Mouse (Mus musculus) adrenal gland, adult 8-10 months (tissue): ENCODE data around the gene Pola1. TPM values are rescaled to one million over a fixed set of nuclear protein-coding genes. Genes with fewer than 3 reads are reported as not detected.

Experiments
- DNase-seq: peaks from one replicate; pipeline ENCODE4 v3.0.0; 2022
- total RNA-seq, 4 experiments: library from RNA; stranded (reverse); gene quantifications; 2 replicates each; pipeline ENCODE4 v1.2.4; 2022

The Pola1 gene
- 10 to 100 TPM in 1 of 4 experiments, 1 to 10 TPM in 3; 6.5 to 10.1 (median 9.2) TPM for total RNA-seq

DNA sequence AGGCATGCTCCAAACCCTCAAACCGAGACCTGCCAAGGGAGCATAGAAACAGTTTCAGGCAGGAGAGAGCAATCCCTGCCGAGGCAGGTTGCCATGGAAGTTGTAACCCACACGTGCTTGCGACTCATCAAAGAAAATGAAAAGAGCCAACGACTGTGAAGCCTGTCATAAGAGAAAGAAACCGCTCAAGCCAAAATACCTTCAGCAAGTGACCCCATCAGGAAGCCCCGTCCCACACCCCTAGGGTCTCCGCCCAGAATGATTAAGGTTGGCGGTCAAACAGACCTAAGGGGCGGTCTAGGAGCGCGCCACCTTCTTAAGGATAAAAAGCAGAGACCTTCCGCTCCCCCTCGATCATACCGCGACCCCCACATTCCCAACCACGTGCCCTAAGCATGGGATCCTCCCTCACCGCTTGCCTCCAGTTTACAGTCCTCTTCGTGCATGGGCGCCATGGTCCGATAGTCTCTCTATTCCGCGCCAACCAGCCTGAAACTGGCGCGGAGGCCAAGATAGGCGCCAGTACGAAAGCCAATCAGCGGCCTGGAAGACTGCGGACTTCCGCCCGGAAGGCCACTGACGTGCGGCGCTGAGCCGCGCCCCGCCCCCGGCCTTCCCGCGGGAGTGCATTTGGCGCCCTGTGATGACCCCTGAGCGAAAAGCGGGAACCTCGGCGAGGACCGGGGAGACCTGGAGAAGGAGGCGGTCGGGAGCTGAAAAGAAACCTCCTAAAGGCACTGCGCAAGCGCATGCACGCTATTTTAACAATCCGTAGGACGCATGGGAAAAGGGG is at the start of gene Pola1:
TSS of gene Pola1 (minus strand) at position 499 of the 793 bp plus-strand sequence.
- DNase-seq = peak; percentile 84

DNA sequence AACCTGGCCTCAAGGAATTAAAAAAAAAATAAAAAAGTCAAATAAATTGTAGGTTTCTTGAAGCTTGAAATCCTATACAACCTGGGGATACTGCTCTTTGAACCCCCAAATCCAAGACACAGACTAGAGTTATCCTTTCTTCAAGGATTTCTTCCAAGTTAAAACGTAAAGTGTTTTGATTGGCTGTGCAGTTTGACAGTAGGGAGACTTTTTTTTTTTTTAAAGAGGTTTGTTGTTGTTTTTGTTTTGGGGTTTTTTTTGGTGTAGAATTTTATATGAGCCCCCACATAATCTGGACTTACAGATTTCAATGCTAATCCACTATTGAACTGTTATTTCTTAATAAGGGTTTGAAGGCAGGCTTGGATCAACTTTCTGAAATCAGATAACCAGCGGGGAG is 44.3 kb upstream of the Pola1 start:
- DNase-seq = no peak

DNA sequence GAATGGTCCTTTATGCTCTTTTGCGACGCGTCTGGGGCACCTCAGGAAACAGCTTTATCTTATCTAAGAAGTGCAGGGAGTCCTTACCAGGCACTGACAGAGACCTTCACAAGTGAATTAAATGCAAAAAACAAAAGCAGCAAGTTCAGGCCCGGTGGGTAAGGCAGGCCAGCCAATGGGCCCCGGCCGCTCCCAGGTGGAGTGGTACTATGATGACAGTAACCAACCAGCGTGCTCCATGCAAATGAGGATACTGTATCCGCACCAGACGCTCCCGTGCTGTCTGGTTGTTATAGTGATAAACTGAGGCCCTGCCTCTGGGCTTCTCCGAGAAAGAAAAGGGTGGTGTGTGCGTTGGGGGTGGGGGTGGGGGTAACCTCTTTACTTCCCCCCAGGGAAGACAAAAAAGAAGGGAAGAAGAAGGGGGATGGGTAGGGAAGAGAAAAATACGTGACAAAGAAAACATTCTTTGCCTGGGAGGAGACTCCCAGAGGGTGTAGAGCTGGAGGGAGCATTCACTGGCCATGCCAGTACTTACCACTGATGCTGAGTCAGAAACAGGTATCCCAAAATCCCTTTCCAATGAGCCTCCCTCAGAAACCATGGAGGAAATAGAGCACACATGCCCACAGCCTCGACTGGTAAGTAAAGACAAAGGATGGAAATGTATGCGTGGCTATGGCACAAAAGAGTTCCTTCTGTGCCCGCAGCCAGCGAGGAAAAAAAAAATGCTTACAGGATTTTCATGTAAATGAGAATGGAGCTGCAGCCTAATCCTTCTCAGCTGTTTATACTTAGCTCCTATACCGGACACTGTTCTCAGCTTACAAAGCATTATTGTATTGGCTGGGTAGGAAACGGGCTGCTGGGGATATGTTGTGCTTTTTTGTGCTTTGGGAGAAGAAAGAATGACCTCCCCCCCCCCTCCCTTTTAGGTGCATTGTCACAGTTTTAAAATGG is 43.2 kb upstream of the Pola1 start:
- peak; percentile 30 for DNase-seq

DNA sequence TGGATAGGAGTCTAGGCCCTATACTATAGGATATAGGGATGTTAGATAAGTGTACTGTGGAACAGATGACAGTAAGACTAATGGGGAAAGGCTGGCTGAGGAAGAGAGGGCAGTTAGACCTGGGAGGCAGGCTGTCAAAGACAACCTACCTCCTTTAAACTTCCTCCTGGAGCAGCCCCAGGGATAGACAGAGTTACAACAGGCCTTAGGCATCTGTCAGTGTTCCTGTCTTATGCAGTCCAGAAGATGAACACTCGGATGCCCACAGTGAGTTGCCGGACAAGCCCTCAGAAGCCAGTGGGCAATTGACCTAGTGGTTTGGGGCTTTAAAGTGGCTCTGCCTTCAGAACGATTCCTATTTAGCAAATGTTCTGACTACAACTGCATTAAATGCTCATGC is 42.5 kb upstream of the Pola1 start:
- no peak for DNase-seq

DNA sequence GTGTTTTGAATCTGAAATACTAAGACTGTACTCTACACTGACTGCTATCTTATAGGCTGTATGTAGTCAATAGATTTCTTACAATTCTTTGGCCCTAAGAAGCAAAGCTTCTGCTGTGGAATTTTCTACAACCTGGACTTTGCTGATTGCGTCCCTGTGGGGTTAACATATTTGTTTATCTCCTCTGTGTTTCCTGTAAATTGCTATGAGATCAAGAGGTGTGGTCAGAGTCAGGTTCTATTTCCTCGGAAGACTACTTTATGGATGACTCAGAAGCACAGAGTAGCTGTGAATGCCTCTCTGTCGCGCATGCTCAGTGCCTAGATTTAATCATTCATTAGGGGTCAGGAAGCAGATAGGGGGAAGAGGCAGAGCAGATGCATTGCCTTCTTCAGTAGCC is 32.8 kb upstream of the Pola1 start:
- no peak for DNase-seq

DNA sequence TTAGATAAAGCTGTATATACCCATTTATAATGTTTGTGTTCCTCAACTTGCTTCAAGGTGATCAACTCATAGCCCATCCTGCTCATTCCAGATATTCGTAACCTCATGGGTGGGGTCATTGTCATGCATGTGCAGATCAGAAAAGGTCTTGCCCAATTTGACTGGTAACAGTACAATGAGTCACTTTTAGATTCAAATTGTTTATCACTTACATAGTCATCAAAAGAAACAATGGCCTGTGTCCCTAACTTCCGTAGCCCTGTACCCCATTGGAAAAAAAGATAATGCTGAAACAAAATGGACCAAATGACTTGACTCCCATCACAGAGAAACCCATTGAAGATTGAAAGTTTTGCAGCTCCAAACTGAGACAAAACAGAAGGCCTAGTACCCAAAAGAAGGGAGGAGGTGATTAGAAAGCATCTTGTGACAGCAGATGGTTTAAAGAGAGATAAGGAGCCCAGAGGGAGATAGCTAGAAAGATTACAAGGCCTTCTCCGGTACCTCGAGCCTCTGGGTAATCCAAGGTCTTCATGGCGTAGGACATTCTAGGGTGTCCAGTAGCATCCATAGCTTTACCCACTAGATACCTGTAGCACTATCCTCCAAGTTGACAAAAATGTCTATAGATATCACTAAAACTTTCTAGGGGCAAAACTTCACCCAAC is 32.1 kb upstream of the Pola1 start:
- no peak for DNase-seq

DNA sequence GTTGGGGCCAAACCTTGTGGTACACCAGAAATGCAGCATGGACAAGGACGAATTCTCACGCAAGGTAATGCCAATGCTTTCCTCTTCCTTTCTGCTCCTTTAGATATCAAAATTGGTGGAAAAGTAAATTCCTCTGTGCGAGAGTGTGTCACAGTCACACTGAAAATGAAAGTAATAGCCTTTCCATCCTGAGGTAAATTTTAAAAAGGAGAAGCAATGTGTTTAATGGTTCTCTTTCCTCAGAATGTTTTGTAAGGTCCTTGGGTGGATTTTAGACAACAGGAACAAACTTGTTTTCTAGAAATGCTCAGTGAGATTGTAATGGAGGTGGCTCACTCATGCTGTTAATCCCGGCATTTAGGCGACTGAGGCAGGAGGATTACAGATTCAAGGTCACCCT is 23.2 kb upstream of the Pola1 start:
- DNase-seq = no peak

DNA sequence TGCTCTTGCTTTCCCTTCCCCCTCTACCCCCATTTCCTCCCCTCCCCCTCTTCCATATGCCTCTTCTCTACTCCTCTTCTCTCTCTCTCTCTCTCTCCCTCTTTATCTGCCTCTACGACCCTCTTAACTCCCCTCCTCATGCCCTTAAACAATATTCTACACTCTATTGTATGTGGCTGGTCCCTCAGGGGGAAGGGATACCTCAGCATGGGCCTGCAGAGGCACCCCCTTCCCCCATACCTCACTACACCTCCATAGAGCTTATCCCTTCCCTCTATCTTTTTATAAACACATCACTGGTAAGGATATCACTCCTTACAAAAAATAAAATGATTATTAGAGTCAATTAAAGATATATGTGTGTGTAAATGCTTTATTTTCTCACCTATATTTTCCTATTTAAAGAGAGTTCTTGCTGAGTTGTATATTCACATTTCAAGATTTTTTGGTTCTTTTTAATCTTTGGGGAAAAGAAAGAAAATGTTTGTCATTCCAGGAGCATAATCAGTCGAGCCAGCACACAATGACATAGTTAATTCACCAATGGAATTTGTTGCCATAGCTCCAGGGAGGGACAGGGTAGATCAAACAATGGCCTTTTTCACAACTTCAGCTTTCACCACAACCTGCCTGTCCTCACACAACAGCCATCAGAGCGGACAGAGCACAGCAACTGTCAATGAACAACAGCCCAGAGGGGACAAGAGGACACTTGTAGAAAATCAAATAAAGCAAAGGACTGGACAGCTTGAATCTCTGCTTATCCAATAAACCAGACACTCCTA is 22.5 kb upstream of the Pola1 start, which contains the start of gene Pcyt1b:
TSS of gene Pcyt1b (plus strand) at position 646 of the 785 bp plus-strand sequence.
- no peak for DNase-seq

DNA sequence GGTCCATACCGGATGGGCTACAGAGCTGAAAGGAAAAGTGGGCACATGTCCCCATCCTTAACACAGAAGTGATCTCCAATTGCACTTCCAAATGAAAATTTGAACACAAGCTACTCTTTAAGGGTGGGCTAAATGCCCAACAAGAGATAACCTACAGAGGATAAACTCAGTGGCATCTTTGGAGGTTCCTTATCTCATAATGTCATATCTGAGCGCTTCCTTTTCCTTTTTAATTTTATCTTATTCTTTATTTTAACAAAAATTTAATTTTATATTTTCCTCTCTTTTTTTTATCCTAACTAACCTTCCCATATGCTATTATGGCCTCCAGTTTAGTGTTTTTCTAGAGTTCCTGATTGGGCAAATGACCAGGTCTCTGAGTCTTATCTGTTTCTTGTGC is 18.8 kb upstream of the Pola1 start:
- DNase-seq = no peak

DNA sequence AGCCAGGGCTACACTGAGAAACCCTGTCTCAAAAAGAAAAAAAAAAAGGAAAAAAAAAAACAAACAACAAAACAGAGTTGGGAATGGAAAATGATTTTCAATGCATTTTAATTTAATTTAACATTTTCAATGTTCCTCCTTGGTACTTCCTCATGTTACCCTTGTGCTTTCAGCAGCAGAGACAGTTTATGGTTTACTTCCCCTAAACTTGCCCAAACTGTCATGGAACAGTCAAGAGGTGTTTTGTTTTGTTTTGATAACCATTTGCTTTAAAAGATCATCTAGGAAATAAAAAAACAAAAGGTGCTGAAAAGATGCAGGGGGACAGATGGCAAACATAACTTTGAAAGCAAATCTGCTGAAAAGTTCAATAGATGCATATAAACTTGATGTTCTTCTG is 12.1 kb upstream of the Pola1 start:
- DNase-seq = no peak

DNA sequence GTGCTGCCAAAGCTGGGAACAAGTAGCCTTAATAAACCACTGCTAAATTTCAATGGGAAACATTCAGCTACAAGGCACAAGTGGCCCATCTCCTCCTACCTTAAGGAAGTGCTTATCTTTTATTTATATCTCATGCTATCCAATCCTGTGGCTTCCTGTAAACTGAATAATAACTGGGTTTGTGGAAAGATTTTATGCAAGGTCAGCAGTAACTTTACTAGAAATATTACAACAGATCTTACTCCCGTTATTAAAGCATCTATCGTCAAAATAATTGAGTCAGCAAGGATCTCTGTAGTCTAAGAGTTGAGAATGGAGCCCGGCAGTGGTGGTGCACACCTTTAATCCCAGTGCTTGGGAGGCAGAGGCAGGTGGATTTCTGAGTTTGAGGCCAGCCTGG is 11.6 kb upstream of the Pola1 start:
- DNase-seq = no peak

DNA sequence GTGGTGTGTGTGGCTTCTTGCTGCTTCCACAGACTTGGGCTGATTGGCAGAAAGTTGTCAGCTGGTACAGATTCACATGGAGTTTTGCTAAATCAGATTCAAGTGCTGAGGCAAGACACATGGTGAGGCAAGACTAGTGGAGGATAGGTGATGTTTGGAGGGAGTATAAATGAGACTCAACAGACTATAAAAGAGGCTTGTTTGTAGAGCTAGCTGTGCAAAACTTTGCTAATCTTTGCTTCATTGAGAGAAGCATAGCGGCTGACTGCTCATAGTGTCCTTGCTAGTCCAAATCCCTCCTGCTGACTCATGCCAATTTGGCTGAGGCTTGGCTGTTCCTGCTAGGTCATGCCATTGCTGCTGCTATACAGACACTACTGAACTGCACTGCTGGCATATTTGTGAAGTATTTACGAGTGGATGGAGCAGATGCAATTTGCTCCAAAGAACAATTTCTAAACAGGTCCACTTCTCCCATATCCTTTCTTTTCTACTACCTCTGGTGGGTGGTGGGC is 3.0 kb upstream of the Pola1 start:
- peak; percentile 41 for DNase-seq

DNA sequence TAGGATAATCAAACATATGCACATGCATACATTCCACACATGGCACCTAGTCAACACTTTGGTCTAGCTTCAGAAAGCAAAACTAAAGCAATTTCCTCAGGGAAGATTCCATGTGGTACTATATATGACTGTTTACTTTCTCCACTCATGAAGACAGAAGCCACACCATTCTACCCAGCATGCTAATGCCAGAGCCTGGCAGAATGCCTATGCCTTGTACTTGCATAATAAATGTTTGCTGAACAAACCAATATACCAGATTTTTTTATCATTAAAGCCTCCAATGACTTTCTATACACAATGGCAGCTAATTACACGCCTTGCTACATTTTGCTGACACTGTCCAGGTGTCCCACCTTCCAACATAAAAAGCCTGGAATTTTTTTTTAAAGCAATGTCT is 1.7 kb downstream of the Pola1 start:
- no peak for DNase-seq

DNA sequence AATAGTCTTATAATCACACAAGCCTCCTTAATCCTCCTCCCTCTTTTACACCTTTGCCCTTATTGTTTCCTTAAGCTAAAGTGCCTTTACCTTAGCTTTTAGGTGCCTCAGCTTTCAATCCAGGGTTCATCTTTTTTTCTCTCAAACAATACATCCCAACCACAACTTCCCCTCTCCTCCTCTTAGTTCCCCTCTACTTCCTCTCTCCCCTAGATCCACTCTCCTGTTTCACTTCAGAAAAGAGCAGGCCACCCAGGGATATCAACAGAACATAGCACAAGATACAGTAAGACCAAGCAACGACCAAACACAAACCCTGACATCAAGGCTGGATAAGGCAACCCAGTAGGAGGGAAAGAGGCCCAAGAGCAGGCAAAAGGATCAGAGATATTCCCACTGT is 29.7 kb downstream of the Pola1 start:
- no peak for DNase-seq

DNA sequence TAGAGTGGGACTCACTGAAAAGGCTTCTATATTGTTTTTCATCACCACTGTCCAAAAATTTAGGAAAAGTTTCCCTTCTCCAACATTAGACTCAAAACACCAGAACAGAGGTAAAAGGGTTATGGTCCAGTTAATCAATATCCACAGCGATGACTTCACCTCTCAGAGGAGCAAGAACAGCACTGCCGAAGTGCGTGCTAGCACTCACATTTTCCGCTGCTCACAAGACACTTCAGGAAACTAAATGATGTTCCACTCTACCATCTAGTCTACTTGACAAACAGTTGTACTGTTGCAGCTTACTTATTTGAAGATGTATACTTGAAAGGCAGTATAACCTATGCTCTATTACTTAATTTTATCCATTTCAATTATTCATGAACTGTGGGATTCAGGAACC is 37.7 kb downstream of the Pola1 start:
- no peak for DNase-seq

DNA sequence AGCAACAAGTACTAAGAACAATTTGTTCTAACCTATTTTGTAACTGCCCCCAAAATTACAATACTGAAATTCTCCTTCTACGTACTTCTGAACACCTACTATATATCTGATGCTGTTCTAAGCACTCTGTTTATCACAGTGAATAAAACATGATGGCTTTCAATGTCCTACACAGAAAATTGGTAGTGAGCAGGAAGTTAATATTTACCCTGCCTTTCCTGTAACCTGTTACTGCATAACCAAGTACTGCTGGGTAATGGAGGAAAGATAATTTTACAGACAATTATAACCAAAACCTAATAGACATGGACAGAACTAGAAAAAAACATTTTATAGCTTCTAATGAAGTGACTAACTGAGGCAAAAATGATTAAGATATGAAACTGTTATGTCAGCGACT is 51.0 kb downstream of the Pola1 start:
- no peak for DNase-seq

DNA sequence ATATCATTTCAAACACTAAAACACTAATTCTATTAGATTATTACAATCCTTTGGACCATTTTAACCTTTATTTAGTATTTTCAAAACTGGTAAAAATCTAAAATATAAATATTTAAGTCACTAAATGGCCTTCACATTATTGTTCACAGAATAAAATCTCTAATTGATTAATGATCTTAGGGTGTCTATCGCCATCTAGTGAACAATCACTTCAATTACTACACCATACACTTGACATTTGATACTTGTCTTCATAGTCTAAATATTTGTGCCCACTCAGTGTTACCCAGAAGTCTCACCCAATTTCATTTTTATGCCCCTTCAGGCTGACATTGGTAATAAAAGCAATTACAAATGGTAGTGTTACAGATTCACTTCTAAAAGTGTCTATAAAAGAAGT is 74.8 kb downstream of the Pola1 start:
- no peak for DNase-seq

DNA sequence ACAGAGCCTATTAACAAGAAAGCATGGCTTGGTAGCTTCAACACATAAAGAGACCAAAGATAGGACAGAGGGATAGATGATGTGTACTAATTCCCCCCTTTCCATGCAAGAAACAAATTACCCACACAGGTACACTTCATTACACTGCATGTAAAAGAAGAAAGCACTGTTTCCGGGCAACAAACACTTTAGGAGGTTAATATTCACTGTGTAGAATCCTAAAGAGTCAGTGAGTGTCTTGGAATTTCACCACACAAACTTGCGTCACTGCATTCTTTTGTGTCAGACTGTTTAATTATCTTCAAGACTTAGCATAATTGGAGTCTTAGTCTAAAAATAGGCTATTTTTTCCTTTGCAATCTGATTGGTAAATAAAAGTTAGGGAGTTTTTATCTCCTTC is 92.2 kb downstream of the Pola1 start:
- DNase-seq = no peak

DNA sequence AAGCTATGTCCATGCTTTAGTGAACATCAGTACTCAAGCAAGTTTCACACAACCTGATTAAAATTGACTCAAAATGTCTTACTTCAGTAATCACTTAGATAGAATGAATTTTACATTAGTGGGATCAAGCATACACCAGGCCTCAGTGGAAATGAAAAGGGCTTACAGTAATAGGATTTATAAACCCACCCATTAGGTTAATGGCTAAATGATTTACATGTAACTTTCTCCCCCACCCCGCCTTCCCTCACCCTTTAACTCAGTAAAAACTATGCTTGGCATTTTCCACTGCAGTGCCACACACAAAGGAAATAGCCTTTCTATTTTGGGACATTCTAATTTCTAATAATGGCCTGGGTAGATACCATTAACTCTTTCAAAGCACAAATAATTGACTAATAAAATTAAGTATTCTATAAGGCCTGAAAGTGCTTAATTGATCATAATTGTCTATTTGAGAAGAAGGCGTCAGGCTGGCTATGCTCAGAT is 129.0 kb downstream of the Pola1 start:
- DNase-seq = no peak

DNA sequence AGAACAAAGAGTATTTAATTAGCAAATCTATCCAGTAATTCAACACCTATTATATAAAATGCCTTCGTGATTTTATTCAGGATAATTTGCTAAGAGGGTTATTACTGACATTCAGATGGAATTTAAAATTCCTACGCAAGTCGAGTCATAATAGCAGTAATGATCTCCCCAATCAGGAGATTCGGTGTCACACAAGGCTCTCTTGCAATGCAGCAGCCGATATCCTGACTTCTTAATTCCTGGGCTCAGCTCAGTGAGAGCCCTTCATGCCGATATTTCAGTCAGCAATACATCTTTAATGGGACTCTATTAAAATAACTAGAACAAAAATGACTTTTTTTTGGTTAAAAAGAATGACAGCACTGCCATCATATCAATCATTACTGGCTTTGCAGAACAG is 134.4 kb downstream of the Pola1 start:
- DNase-seq = no peak

DNA sequence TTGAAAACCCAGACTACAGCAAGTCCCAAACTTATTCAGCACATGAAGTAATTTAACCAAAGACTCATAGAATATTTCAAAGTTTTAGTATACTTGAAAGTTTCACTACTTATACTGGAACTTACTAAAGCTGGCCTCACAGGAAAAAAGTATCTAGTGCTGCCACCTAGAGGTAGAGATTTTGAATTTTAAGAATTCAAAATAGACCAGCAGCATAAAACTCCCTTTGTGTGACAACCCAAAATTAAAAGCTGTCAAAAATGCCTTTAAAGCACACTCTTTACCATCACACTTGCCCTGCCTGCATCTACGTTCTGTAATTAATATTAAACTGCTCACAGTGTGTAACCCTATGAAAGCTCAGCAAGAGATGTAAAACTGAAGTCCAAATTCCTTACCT is 166.2 kb downstream of the Pola1 start:
- DNase-seq = no peak
